Mouse (Mus musculus) myocyte (in vitro differentiated cells): Measurements from ENCODE around the gene Ccdc97.

ENCODE experiments used
- CEBPB ChIP-seq: IDR thresholded peaks from 2 replicates; pipeline ENCODE4 v1.6.1; 2011; ENCODE audit warnings: mild to moderate bottlenecking, moderate library complexity; ENCODE audit not compliant: poor library complexity, insufficient read depth, severe bottlenecking
- MAX ChIP-seq: IDR thresholded peaks from one replicate; pipeline ENCODE4 v1.6.1; 2011; ENCODE audit warnings: low read depth, mild to moderate bottlenecking, control low read depth
- MYOD1 ChIP-seq, 3 experiments: IDR thresholded peaks; one replicate each; pipeline ENCODE4 v1.6.1; 2011; ENCODE audit warnings: control low read depth in 2 of 3, low read depth in 2 of 3, mild to moderate bottlenecking in 2 of 3, moderate library complexity in 1 of 3; ENCODE audit not compliant: insufficient read length in 2 of 3, control insufficient read depth in 1 of 3
- MYOG ChIP-seq, 3 experiments: IDR thresholded peaks; one replicate each; pipeline ENCODE4 v1.6.1; 2011; ENCODE audit warnings: control low read depth in 2 of 3, low read depth in 2 of 3, mild to moderate bottlenecking in 2 of 3; ENCODE audit not compliant: insufficient read length in 2 of 3, control insufficient read depth in 1 of 3, insufficient read depth in 1 of 3
- POLR2A ChIP-seq: IDR thresholded peaks from one replicate; pipeline ENCODE4 v1.6.1; 2011; ENCODE audit warnings: low read depth, mild to moderate bottlenecking, control low read depth, moderate library complexity; ENCODE audit not compliant: insufficient read length
- REST ChIP-seq: IDR thresholded peaks from one replicate; pipeline ENCODE4 v1.6.1; 2011; ENCODE audit warnings: mild to moderate bottlenecking, control low read depth, moderate library complexity; ENCODE audit not compliant: insufficient read depth, insufficient read length
- SRF ChIP-seq: IDR thresholded peaks from one replicate; pipeline ENCODE4 v1.6.1; 2011; ENCODE audit warnings: low read depth; ENCODE audit not compliant: control insufficient read depth, insufficient read length
- TCF12 ChIP-seq: IDR thresholded peaks from one replicate; pipeline ENCODE4 v1.6.1; 2011; ENCODE audit warnings: mild to moderate bottlenecking, control low read depth; ENCODE audit not compliant: poor library complexity, insufficient read depth, severe bottlenecking
- USF1 ChIP-seq: IDR thresholded peaks from one replicate; pipeline ENCODE4 v1.6.1; 2011; ENCODE audit warnings: low read depth, mild to moderate bottlenecking, control low read depth, moderate library complexity

DNA sequence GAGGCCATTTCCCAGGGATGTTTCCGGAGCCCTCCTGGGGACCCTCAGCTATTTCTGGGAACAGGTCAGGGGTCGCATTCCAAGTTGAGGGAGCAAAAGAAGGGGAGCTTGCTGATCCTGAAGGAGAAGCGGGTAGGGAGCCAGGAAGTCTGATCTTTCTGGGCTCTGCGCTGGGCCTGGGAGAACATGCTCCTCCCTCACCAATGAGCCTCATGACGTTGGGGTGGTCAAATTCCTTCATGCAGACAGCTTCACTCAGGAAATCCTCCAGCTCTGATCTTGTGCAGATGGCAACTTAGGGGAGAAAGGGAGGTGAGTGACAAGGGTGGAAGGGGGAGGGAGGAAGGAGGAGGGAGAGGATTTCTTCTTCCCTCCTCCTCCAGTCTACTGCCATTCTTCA lies 45.3 kb upstream of the Ccdc97 start:
- TF ChIP-seq USF1 (no peak), POLR2A (no peak), CEBPB (no peak), MAX (no peak), MYOG (IDR thresholded peaks at IDR 0.05; ENCODE audit: control insufficient read depth in 1 of 3, insufficient read depth in 1 of 3, insufficient read length in 2 of 3, low read depth in 2 of 3) (no peak), TCF12 (no peak), REST (no peak), SRF (no peak), MYOD1 (IDR thresholded peaks at IDR 0.05; ENCODE audit: control insufficient read depth in 1 of 3, insufficient read length in 2 of 3, low read depth in 2 of 3) (no peak)
